Mouse (Mus musculus) erythroblast, embryonic 14.5 days (primary cell): ENCODE measurements around the gene Pclo.

Experiments used
- GATA1 ChIP-seq: IDR thresholded peaks from 2 replicates; pipeline ENCODE4 v1.6.1; 2012; ENCODE audit warnings: low read length, inconsistent platforms, mixed read lengths
- TAL1 ChIP-seq: IDR thresholded peaks from 3 replicates; pipeline ENCODE4 v1.6.1; 2012; ENCODE audit warnings: low read length, inconsistent platforms, mixed read lengths

- TF ChIP-seq TAL1 (no peak), GATA1 (no peak)
Observed at GRCm38 (mm10) chr5:14691995-14692394, 177.3 kb downstream of the Pclo start.
